ENCODE assay signal across 8 mouse cellular contexts in the genomic region with DNA sequence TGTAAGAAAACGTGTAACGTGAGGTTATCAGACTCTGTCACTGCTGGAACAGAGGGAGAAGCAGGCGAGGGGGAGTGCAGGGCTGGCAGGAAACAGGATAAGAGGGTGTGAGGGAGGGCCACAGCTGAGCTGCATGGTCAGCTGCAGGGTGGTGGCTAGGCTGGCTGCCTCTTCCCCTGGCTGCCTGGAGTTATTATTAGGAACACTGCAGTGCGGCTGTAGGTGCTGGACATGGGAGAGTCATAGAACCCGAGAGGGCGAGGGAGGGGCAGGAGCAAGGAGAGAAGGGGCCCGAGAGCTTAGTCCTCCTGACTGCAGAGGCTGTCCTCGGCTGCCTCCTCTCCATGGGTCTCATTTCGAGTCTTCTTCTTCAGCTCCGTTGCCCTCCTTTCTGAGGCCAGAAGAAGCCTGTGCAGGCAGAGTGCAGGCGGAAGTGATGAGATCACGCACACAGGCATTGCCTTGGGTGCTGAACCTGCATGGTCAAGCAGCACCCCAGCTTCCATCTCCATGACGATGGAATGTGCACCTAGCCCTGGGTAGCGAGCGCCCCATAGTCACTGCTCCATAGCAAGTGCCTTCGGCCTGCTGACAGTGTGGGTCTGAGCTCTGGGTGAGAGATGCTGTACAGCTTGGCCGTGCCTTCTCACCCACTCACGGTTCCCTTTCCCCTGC. TPM values are rescaled to one million over a fixed set of nuclear protein-coding genes. Genes with fewer than 3 reads are reported as not detected.
DNase-seq lines count a peak whose midpoint lies in the region; ATAC-seq and TF ChIP-seq lines count a peak whose summit lies in the region.

No protein-coding gene starts in this region.

- WGBS in bone marrow, adult 2 months, result 35% methylated on average over 18 of the region's 18 CpGs
- 63% methylated on average over 18 of the region's 18 CpGs for WGBS in intestine, embryonic 14.5 days
- 55% methylated on average over 18 of the region's 18 CpGs for WGBS in liver, postnatal 0 days (ENCODE audit: insufficient replicate concordance)

- TF ChIP-seq CTCF in bone marrow, adult 2 months (IDR thresholded peaks at IDR 0.05; ENCODE audit: control insufficient read depth, insufficient read depth, low read length), result no peak
- TF ChIP-seq CTCF in liver, postnatal 0 days (IDR thresholded peaks at IDR 0.05; ENCODE audit: low read depth), result no peak

- peaks cover 26% of the 10 kb centered on the region for H3K36me3 ChIP-seq in intestine, embryonic 14.5 days (ENCODE audit: control insufficient read depth, insufficient read depth, low read length)
- peaks cover 18% of the 10 kb centered on the region for H3K36me3 ChIP-seq in liver, postnatal 0 days (replicated peaks; ENCODE audit: insufficient read depth, low read length)

- no peaks in the 10 kb centered on the region for H3K9me3 ChIP-seq in intestine, embryonic 14.5 days (ENCODE audit: control insufficient read depth, low read length)
- no peaks in the 10 kb centered on the region for H3K9me3 ChIP-seq in liver, postnatal 0 days (ENCODE audit: low read length)

- peak; percentile 63 to 64 for DNase-seq in frontal cortex, postnatal 36 days (ENCODE audit: low spot score in 2 of 2)
- no peak for DNase-seq in frontal cortex, postnatal 25 days (ENCODE audit: low spot score in 2 of 2)
- peak; percentile 55 to 62 for DNase-seq in gastrocnemius, postnatal 36 days
- no peak for DNase-seq in intestine, embryonic 14.5 days (ENCODE audit: low spot score)
- no peak for DNase-seq in liver, postnatal 0 days
- DNase-seq in testis, postnatal 10 days (ENCODE audit: low spot score), result peak; percentile 69
- DNase-seq in right cerebral cortex, postnatal 4 days, result no peak

- intact Hi-C loops in gastrocnemius, postnatal 36 days (cut with DNase I), result no loop called here

- TF ChIP-seq EP300 in liver, postnatal 0 days (IDR thresholded peaks at IDR 0.05; ENCODE audit: low read depth), result no peak

- H3K4me3 ChIP-seq in bone marrow, adult 2 months (replicated peaks; ENCODE audit: control insufficient read depth, low read depth, low read length), result no peak overlapping the region
- H3K4me3 ChIP-seq in intestine, embryonic 14.5 days (ENCODE audit: low read depth, low read length), result no peak overlapping the region
- no peak overlapping the region for H3K4me3 ChIP-seq in liver, postnatal 0 days (ENCODE audit: low read depth, low read length)

- no peak overlapping the region for H3K9ac ChIP-seq in intestine, embryonic 14.5 days (ENCODE audit: low read length)
- no peak overlapping the region for H3K9ac ChIP-seq in liver, postnatal 0 days (replicated peaks)

- ATAC-seq in intestine, embryonic 14.5 days (replicated peaks; ENCODE audit: low FRiP score, low TSS enrichment, low read depth), result no peak
- ATAC-seq in liver, postnatal 0 days, result no peak

- H3K27ac ChIP-seq in bone marrow, adult 2 months (ENCODE audit: control insufficient read depth, insufficient read depth, low read depth, low read length, poor library complexity), result peak overlapping the region; percentile 13
- H3K27ac ChIP-seq in intestine, embryonic 14.5 days (ENCODE audit: low read depth), result no peak overlapping the region
- peak overlapping the region; percentile 36 for H3K27ac ChIP-seq in liver, postnatal 0 days (ENCODE audit: low read depth)

- peak overlapping the region; percentile 16; the same call in 1 of the 2 replicates for H3K4me2 ChIP-seq in intestine, embryonic 14.5 days (ENCODE audit: low read length)
- peak overlapping the region; percentile 29; the same call in 1 of the 2 replicates for H3K4me2 ChIP-seq in liver, postnatal 0 days (ENCODE audit: low read depth, low read length)

- H3K4me1 ChIP-seq in bone marrow, adult 2 months (ENCODE audit: control insufficient read depth, insufficient read depth, low read length), result peaks cover 11% of the 10 kb centered on the region; the same call in 1 of the 2 replicates
- peaks cover 37% of the 10 kb centered on the region for H3K4me1 ChIP-seq in intestine, embryonic 14.5 days (replicated peaks; ENCODE audit: control insufficient read depth, insufficient read depth, low read length)
- H3K4me1 ChIP-seq in liver, postnatal 0 days (ENCODE audit: insufficient read depth), result peaks cover 35% of the 10 kb centered on the region

- H3K27me3 ChIP-seq in intestine, embryonic 14.5 days (replicated peaks; ENCODE audit: control insufficient read depth, insufficient read depth, low read length), result no peaks in the 10 kb centered on the region
- H3K27me3 ChIP-seq in liver, postnatal 0 days (ENCODE audit: insufficient read depth, low read length), result no peaks in the 10 kb centered on the region

- peak; percentile 22; the same call in 1 of the 2 replicates for TF ChIP-seq POLR2A in bone marrow, adult 2 months (IDR thresholded peaks at IDR 0.05; ENCODE audit: borderline replicate concordance, control insufficient read depth, low read depth, low read length)

RNA-seq across cellular contexts. Expression of a gene that starts 3.3 kb away (rescaled TPM):
- polyA plus RNA-seq in bone marrow, adult 2 months (2011; ENCODE audit: insufficient read depth, insufficient read length, low replicate concordance, missing spikeins), result 21.0 and 39.0 TPM in 2 replicates
- 10 to 100 TPM; 11.6 to 12.3 TPM for total RNA-seq in gastrocnemius, postnatal 36 days (2021)
- 6.7 and 7.6 TPM in 2 replicates for polyA plus RNA-seq in intestine, embryonic 14.5 days (2014; fragmentation: Nextera tagmentation; extraction: Ambion mirVana)
- polyA plus RNA-seq in liver, postnatal 0 days (2015; fragmentation: Nextera tagmentation; extraction: Ambion mirVana), result 4.2 and 4.8 TPM in 2 replicates

RNA-seq across cellular contexts. Expression of a gene that starts 16.7 kb away (rescaled TPM):
- 12.5 and 25.7 TPM in 2 replicates for polyA plus RNA-seq in bone marrow, adult 2 months (2011; ENCODE audit: insufficient read depth, insufficient read length, low replicate concordance, missing spikeins)
- 10 to 100 TPM; 14.6 to 19.0 TPM for total RNA-seq in gastrocnemius, postnatal 36 days (2021)
- polyA plus RNA-seq in intestine, embryonic 14.5 days (2014; fragmentation: Nextera tagmentation; extraction: Ambion mirVana), result 72.1 and 75.2 TPM in 2 replicates
- 23.2 and 24.8 TPM in 2 replicates for polyA plus RNA-seq in liver, postnatal 0 days (2015; fragmentation: Nextera tagmentation; extraction: Ambion mirVana)

RNA-seq across cellular contexts. Expression of a gene that starts 17.9 kb away (rescaled TPM):
- polyA plus RNA-seq in bone marrow, adult 2 months (2011; ENCODE audit: insufficient read depth, insufficient read length, low replicate concordance, missing spikeins), result 40.4 and 98.2 TPM in 2 replicates
- total RNA-seq in gastrocnemius, postnatal 36 days (2021), result over 10,000 TPM; 11,568 to 13,182 TPM
- polyA plus RNA-seq in intestine, embryonic 14.5 days (2014; fragmentation: Nextera tagmentation; extraction: Ambion mirVana), result 2,406 and 2,408 TPM in 2 replicates
- polyA plus RNA-seq in liver, postnatal 0 days (2015; fragmentation: Nextera tagmentation; extraction: Ambion mirVana), result 1,355 and 1,565 TPM in 2 replicates

RNA-seq across cellular contexts. Expression of a gene that starts 43.1 kb away (rescaled TPM):
- polyA plus RNA-seq in bone marrow, adult 2 months (2011; ENCODE audit: insufficient read depth, insufficient read length, low replicate concordance, missing spikeins), result 314 and 361 TPM in 2 replicates
- 10 to 100 TPM in 1 of 2 experiments, 1 to 10 TPM in 1; 8.0 to 13.7 TPM for total RNA-seq in gastrocnemius, postnatal 36 days (2021)
- polyA plus RNA-seq in intestine, embryonic 14.5 days (2014; fragmentation: Nextera tagmentation; extraction: Ambion mirVana), result 109 and 129 TPM in 2 replicates
- polyA plus RNA-seq in liver, postnatal 0 days (2015; fragmentation: Nextera tagmentation; extraction: Ambion mirVana), result 33.5 and 39.1 TPM in 2 replicates

RNA-seq across cellular contexts. Expression of a gene that starts 43.2 kb away (rescaled TPM):
- 153 and 193 TPM in 2 replicates for polyA plus RNA-seq in bone marrow, adult 2 months (2011; ENCODE audit: insufficient read depth, insufficient read length, low replicate concordance, missing spikeins)
- total RNA-seq in gastrocnemius, postnatal 36 days (2021), result 100 to 1,000 TPM; 212 to 225 TPM
- polyA plus RNA-seq in intestine, embryonic 14.5 days (2014; fragmentation: Nextera tagmentation; extraction: Ambion mirVana), result 217 and 221 TPM in 2 replicates
- 210 and 215 TPM in 2 replicates for polyA plus RNA-seq in liver, postnatal 0 days (2015; fragmentation: Nextera tagmentation; extraction: Ambion mirVana)

Comparison
In these comparisons a context has a peak if more than half of its experiments do, and no peak if none do; other contexts are left out.
1. DNase-seq: peak in frontal cortex, postnatal 36 days (2 of 2), gastrocnemius, postnatal 36 days (2 of 2) and testis, postnatal 10 days (single experiment); none in frontal cortex, postnatal 25 days (0 of 2), intestine, embryonic 14.5 days (single experiment), liver, postnatal 0 days (single experiment) and right cerebral cortex, postnatal 4 days (single experiment).
2. RNA of a gene that starts 17.9 kb away (polyA plus RNA-seq): 2,406 to 2,408 TPM in intestine, embryonic 14.5 days and 1,355 to 1,565 TPM in liver, postnatal 0 days; 40.4 to 98.2 TPM in bone marrow, adult 2 months; every median in the first group is over 10 times any median in the second.